Mouse (Mus musculus) hindbrain, embryonic 13.5 days (tissue): Measurements from ENCODE around the gene Frmpd2. TPM values are rescaled to one million over a fixed set of nuclear protein-coding genes. Genes with fewer than 3 reads are reported as not detected.

Experiments used
- ATAC-seq: fragments of 200-750 bp; cut with Nextera tagmentation; 2 replicates; pipeline ENCODE4 v1.8.0; 2017; ENCODE audit warnings: moderate TSS enrichment; ENCODE audit not compliant: low FRiP score
- H3K27ac ChIP-seq: fragments of 300-500 bp; sonication (generic); 2 replicates; pipeline ENCODE4 v1.5.1; 2015; ENCODE audit warnings: inconsistent platforms, mild to moderate bottlenecking, moderate library complexity
- H3K27me3 ChIP-seq: fragments of 300-500 bp; sonication (generic); 2 replicates; pipeline ENCODE4 v1.6.1; 2015; ENCODE audit warnings: mild to moderate bottlenecking, inconsistent platforms
- H3K36me3 ChIP-seq: fragments of 300-500 bp; sonication (generic); 2 replicates; pipeline ENCODE4 v1.6.1; 2015; ENCODE audit warnings: mild to moderate bottlenecking, inconsistent platforms
- H3K4me1 ChIP-seq: fragments of 300-500 bp; sonication (generic); replicated peaks from 2 replicates; pipeline ENCODE4 v1.6.1; 2015; ENCODE audit warnings: inconsistent platforms
- H3K4me2 ChIP-seq: fragments of 300-500 bp; sonication (generic); 2 replicates; pipeline ENCODE4 v1.6.1; 2015; ENCODE audit warnings: inconsistent platforms, mild to moderate bottlenecking, moderate library complexity
- H3K4me3 ChIP-seq: fragments of 300-500 bp; sonication (generic); 2 replicates; pipeline ENCODE4 v1.5.1; 2015; ENCODE audit warnings: mild to moderate bottlenecking, inconsistent platforms
- H3K9ac ChIP-seq: fragments of 300-500 bp; sonication (generic); 2 replicates; pipeline ENCODE4 v1.6.1; 2015; ENCODE audit warnings: mild to moderate bottlenecking, inconsistent platforms
- H3K9me3 ChIP-seq: fragments of 300-500 bp; sonication (generic); 2 replicates; pipeline ENCODE4 v1.6.1; 2016; ENCODE audit warnings: inconsistent platforms
- WGBS: fragments of 180-500 bp; shearing (Covaris S2); methylation state at CpG from one replicate; pipeline ENCODE4 v1.1.7; 2015; 5-methylcytosine and 5-hydroxymethylcytosine counted together
- polyA plus RNA-seq: library from polyadenylated mRNA; unstranded; fragments of >200 nt; fragmentation: Nextera tagmentation; extraction: Ambion mirVana; gene quantifications from 2 replicates; pipeline ENCODE4 v1.2.1, GENCODE M21; 2015

Frmpd2 gene
- polyA plus RNA-seq, 1 experiment from 2014 or later, result not detected

DNA sequence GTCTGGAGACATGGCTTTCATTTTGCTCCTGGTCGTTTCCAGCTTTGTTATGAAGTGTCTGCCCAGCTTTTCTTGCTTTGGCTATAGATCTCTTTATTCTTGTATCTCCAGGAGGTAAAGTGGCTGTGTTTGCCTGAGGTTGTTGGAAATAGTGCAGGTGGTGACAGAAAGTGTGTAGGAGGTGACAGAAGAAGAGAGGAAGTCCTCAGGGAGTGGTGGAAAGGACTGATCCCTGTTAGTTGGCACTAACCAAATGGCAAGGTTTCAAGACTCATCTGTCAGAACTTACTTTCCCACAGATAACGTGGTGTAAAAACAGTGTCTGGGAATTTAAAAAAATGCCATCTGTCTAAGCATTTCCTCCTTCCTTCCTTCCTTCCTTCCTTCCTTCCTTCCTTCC, 3.0 kb downstream of the Frmpd2 start:
- H3K4me1 ChIP-seq, result peaks cover 8% of the 10 kb centered on the region
- WGBS, result 73% methylated on average over 2 of the region's 2 CpGs
- no peaks in the 10 kb centered on the region for H3K36me3 ChIP-seq
- no peak overlapping the region for H3K4me3 ChIP-seq
- H3K4me2 ChIP-seq, result no peak overlapping the region
- H3K9ac ChIP-seq, result no peak overlapping the region
- H3K27me3 ChIP-seq, result no peaks in the 10 kb centered on the region
- no peak overlapping the region for H3K27ac ChIP-seq
- no peak for ATAC-seq
- no peaks in the 10 kb centered on the region for H3K9me3 ChIP-seq

- H3K9me3 ChIP-seq, result no peaks in the 10 kb centered on the region
- no peak overlapping the region for H3K4me3 ChIP-seq
- peaks cover 8% of the 10 kb centered on the region for H3K4me1 ChIP-seq
- H3K27ac ChIP-seq, result no peak overlapping the region
- ATAC-seq, result no peak
- H3K27me3 ChIP-seq, result no peaks in the 10 kb centered on the region
- no peaks in the 10 kb centered on the region for H3K36me3 ChIP-seq
- 20% methylated on average over 3 of the region's 3 CpGs for WGBS
- H3K4me2 ChIP-seq, result no peak overlapping the region
- peak overlapping the region; percentile 35; the same call in 1 of the 2 replicates for H3K9ac ChIP-seq
These were observed 4.7 kb downstream of the Frmpd2 start for GRCm38 (mm10) chr14:33476094-33476760.

DNA sequence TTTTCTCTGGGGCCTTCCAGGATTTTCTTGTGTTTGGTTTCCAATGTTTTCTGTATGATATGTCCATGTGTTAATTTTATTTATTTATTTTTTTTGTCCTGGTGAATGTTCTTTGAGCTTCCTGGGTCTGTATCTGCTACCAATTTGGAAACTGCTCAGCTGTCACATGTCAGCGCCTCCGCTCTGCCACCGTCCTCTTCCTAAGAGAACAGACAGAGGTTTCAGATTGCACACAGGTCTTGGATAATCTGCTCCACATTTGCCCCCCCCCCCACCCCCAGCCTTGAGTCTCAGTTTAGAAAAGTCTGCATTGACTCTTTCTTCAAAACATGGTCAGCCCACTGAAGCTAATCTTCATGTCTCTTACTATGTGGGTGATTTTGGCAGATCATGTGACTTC, 10.5 kb downstream of the Frmpd2 start:
- no peaks in the 10 kb centered on the region for H3K27me3 ChIP-seq
- H3K36me3 ChIP-seq, result no peaks in the 10 kb centered on the region
- ATAC-seq, result no peak
- H3K4me2 ChIP-seq, result no peak overlapping the region
- no peaks in the 10 kb centered on the region for H3K9me3 ChIP-seq
- WGBS, result 68% methylated on average over 3 of the region's 3 CpGs
- no peak overlapping the region for H3K27ac ChIP-seq
- H3K4me3 ChIP-seq, result no peak overlapping the region
- no peak overlapping the region for H3K9ac ChIP-seq
- H3K4me1 ChIP-seq, result no peaks in the 10 kb centered on the region

DNA sequence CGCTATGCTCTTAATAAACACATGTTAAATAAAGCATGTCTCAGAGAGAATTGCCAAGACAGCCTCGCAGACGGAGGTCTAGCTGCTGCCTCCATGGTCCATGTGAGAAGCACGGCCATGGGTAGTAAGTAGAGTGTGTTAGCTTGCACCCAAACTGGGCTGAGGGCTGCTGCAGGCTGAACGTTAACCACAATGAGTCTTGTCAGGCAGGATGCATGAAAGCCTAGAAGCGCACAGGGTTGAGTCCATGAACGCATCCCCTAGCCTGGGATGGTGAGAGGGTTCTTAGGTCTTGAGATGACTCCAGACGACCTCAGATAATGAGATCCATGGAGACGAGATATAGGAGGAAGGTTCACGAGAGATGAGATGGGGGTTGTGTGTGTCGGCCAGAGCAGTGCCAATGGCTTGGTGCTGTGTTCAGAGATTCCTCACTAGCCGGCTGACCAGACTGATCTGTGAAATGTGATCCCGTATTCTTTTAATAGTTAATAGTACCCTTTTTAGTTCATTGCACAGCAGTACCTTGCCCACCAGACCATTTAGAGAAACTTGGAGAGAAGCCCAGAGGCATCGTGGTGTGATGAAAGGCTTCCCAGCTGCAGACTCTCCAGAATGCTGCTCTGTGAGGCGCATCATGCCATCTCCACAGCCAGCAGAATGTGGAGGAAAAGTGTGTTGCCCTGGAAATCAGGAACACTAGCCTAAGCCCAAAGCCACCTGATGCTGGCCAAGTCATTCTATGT, 16.5 kb downstream of the Frmpd2 start:
- WGBS, result 73% methylated on average over 15 of the region's 15 CpGs
- no peak overlapping the region for H3K9ac ChIP-seq
- H3K4me3 ChIP-seq, result no peak overlapping the region
- 0 out of 2 replicates have a peak, but pooled peaks have one; percentile 21 for ATAC-seq
- H3K27ac ChIP-seq, result no peak overlapping the region
- no peaks in the 10 kb centered on the region for H3K9me3 ChIP-seq
- no peaks in the 10 kb centered on the region for H3K27me3 ChIP-seq
- no peak overlapping the region for H3K4me2 ChIP-seq
- no peaks in the 10 kb centered on the region for H3K36me3 ChIP-seq
- no peaks in the 10 kb centered on the region for H3K4me1 ChIP-seq

DNA sequence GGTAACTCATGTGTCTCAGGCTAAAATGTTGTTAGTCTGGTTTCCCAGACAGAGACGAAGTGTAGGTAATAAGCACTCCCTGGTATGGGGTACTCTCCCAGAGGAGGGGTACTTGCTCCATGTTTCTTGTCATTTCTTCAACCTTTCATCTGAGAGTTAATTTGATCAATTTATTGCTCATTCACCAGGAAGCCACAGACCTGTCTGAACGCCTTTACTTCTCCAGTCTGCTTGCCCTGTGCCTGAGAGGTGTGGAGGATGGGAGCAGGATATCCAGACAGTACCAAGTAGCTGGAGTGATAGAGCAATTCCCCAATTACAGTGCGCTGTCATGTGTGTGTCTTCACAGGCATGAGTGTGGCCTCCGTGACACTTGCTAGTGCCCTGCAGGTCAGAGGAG, 23.7 kb downstream of the Frmpd2 start:
- Histone ChIP-seq H3K9me3 (no peaks in the 10 kb centered on the region), H3K4me2 (no peak overlapping the region), H3K27me3 (no peaks in the 10 kb centered on the region), H3K9ac (no peak overlapping the region), H3K36me3 (no peaks in the 10 kb centered on the region), H3K27ac (no peak overlapping the region), H3K4me1 (0 out of 2 replicates have a peak, but pooled peaks cover 5% of the 10 kb centered on the region), H3K4me3 (no peak overlapping the region)
- no peak for ATAC-seq
- 73% methylated on average over 4 of the region's 4 CpGs for WGBS

DNA sequence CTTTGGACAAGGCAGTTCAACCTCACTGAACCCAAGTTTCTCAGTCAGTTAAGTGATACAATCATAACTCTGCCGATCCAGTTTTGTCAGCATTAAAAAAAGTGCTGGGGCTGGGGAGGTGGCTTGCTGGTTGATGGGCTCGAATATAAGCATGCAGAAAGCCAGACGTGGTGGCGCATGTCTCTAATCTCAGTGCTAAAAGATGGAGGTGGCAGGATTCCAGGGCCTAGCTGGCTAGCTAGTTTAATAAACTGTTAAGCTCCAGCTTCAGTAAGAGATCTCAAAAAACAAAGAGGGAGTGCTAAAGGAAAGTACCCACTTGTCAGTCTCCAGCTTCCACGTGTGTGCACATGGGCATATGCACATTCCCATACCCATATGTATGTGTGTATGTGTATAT, 25.9 kb downstream of the Frmpd2 start:
- no peak for ATAC-seq
- Histone ChIP-seq H3K27me3 (no peaks in the 10 kb centered on the region), H3K4me2 (no peak overlapping the region), H3K9ac (no peak overlapping the region), H3K9me3 (no peaks in the 10 kb centered on the region), H3K36me3 (no peaks in the 10 kb centered on the region), H3K27ac (no peak overlapping the region), H3K4me1 (0 out of 2 replicates have a peak, but pooled peaks cover 5% of the 10 kb centered on the region), H3K4me3 (no peak overlapping the region)
- WGBS, result 81% methylated on average over 5 of the region's 5 CpGs

DNA sequence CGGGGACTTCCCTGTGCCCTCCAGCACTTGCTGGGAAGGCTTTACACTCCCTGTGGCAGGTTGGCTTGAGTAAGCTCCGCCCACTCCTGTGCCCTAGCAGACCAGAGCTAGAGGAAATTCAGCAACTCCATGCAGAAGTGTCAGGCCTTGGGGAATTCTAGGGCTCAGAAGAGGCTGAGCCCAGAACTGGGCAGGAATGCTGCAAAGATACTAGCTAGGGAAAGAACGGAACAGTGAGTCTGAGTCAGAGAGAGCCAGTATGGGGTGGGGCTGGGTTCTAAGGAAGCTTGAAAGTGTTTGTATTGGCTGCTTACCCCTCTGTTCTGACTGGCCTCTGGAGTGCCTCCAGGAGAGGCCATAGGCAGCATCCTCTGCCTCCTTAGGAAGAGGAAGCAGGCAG, 27.4 kb downstream of the Frmpd2 start:
- WGBS, result 76% methylated on average over 3 of the region's 3 CpGs
- Histone ChIP-seq H3K4me1 (0 out of 2 replicates have a peak, but pooled peaks cover 5% of the 10 kb centered on the region), H3K36me3 (no peaks in the 10 kb centered on the region), H3K27me3 (no peaks in the 10 kb centered on the region), H3K9me3 (no peaks in the 10 kb centered on the region), H3K9ac (no peak overlapping the region), H3K4me3 (no peak overlapping the region), H3K27ac (no peak overlapping the region), H3K4me2 (no peak overlapping the region)
- no peak for ATAC-seq

DNA sequence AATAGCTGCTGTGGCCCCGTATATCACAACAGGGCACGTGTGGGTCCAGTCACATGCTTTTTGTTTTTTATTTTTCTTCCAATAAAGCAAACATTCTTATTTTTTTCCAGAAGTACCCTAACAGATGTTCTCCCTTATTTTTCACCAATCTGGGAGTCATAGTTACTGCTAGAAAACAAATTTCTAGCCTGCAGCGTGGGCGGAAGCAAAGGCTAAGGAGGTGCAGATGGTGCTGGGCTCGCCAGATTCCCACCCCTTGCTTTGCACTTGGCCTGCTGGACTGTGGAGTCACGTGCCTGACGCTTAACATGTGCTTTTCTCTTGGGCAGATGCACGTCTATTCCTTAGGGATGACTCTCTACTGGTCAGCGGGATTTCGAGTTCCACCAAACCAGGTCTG, 29.1 kb downstream of the Frmpd2 start:
- Histone ChIP-seq H3K27me3 (no peaks in the 10 kb centered on the region), H3K4me3 (no peak overlapping the region), H3K4me1 (no peaks in the 10 kb centered on the region), H3K4me2 (no peak overlapping the region), H3K36me3 (no peaks in the 10 kb centered on the region), H3K9ac (no peak overlapping the region), H3K9me3 (no peaks in the 10 kb centered on the region), H3K27ac (no peak overlapping the region)
- ATAC-seq, result no peak
- 73% methylated on average over 10 of the region's 10 CpGs for WGBS

- Histone ChIP-seq H3K36me3 (no peaks in the 10 kb centered on the region), H3K4me3 (no peak overlapping the region), H3K4me1 (no peaks in the 10 kb centered on the region), H3K27me3 (no peaks in the 10 kb centered on the region), H3K9me3 (no peaks in the 10 kb centered on the region), H3K9ac (no peak overlapping the region), H3K4me2 (no peak overlapping the region), H3K27ac (no peak overlapping the region)
- ATAC-seq, result no peak
- 86% methylated on average over 9 of the region's 9 CpGs for WGBS
These were observed 31.8 kb downstream of the Frmpd2 start for GRCm38 (mm10) chr14:33503311-33503710.

GRCm38 (mm10) chr14:33506696-33507095, 35.2 kb downstream of the Frmpd2 start:
- H3K4me2 ChIP-seq, result no peak overlapping the region

DNA sequence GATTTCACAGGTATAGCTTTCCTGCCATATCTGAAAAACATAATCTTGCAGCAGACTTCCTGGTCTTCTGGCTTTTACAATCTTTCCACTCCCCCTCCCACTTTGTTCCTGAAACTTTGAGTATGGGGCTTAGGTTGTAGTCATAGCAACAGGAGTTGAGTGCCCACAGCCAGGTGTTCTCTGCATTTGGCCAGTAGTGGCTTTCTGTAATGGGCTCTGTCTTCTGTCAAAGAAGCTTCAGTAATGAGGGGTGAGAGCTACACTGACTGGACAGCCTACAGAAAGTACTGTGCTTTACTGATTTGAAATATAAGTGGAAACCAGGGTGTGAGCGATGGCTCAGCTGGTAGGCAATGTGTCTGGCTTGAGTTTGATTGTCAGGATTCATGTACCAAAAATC, 37.2 kb downstream of the Frmpd2 start:
- WGBS, result 92% methylated on average over 1 of the region's 1 CpGs
- Histone ChIP-seq H3K9ac (no peak overlapping the region), H3K27ac (no peak overlapping the region), H3K4me3 (no peak overlapping the region), H3K4me1 (peaks cover 3% of the 10 kb centered on the region; the same call in 1 of the 2 replicates), H3K4me2 (no peak overlapping the region), H3K36me3 (no peaks in the 10 kb centered on the region), H3K9me3 (no peaks in the 10 kb centered on the region), H3K27me3 (0 out of 2 replicates have a peak, but pooled peaks cover 3% of the 10 kb centered on the region)
- no peak for ATAC-seq

More at GRCm38 (mm10) chr14:33506696-33507095, 35.2 kb downstream of the Frmpd2 start:
- Histone ChIP-seq H3K4me1 (no peaks in the 10 kb centered on the region), H3K4me3 (no peak overlapping the region), H3K36me3 (no peaks in the 10 kb centered on the region), H3K27ac (no peak overlapping the region), H3K9ac (no peak overlapping the region), H3K27me3 (0 out of 2 replicates have a peak, but pooled peaks cover 3% of the 10 kb centered on the region), H3K9me3 (no peaks in the 10 kb centered on the region)
- WGBS, result 79% methylated on average over 4 of the region's 4 CpGs
- ATAC-seq, result no peak

GRCm38 (mm10) chr14:33513877-33514276, 42.4 kb downstream of the Frmpd2 start:
- H3K36me3 ChIP-seq, result no peaks in the 10 kb centered on the region
- 0 out of 2 replicates have a peak, but pooled peaks cover 3% of the 10 kb centered on the region for H3K27me3 ChIP-seq
- peaks cover 10% of the 10 kb centered on the region; the same call in 1 of the 2 replicates for H3K4me1 ChIP-seq
- ATAC-seq, result no peak
- no peaks in the 10 kb centered on the region for H3K9me3 ChIP-seq
- no peak overlapping the region for H3K27ac ChIP-seq
- H3K4me2 ChIP-seq, result no peak overlapping the region
- H3K4me3 ChIP-seq, result no peak overlapping the region
- no peak overlapping the region for H3K9ac ChIP-seq
- 44% methylated on average over 5 of the region's 5 CpGs for WGBS
